Mouse (Mus musculus) ES-Bruce4 (cell line): ENCODE data around the gene B230307C23Rik. TPM values are rescaled to one million over a fixed set of nuclear protein-coding genes. Genes with fewer than 3 reads are reported as not detected.
A peak's percentile ranks its signal among the peaks of the same experiment; 100 is the strongest.
"Not testable (repeated sequence)": the region's sequence is repeated elsewhere in the genome, so short reads cannot be mapped to it uniquely, and the experiment has no call there.

ENCODE experiments used
- H3K27ac ChIP-seq: 2 replicates; pipeline ENCODE4 v1.5.1; 2012; ENCODE audit warnings: low read length, inconsistent platforms; ENCODE audit not compliant: insufficient read depth
- H3K27me3 ChIP-seq: 2 replicates; pipeline ENCODE4 v1.6.1; 2012; ENCODE audit warnings: mild to moderate bottlenecking, low read length, inconsistent platforms; ENCODE audit not compliant: control insufficient read depth, poor library complexity, insufficient read depth, severe bottlenecking
- H3K36me3 ChIP-seq: 2 replicates; pipeline ENCODE4 v1.6.1; 2012; ENCODE audit warnings: inconsistent platforms, mild to moderate bottlenecking, low read length, moderate library complexity; ENCODE audit not compliant: control insufficient read depth, poor library complexity, insufficient read depth, severe bottlenecking
- H3K4me1 ChIP-seq: one replicate; pipeline ENCODE4 v1.8.1; 2011; ENCODE audit warnings: low read length; ENCODE audit not compliant: control insufficient read depth, insufficient read depth
- H3K4me3 ChIP-seq: 2 replicates; pipeline ENCODE4 v1.5.1; 2011; ENCODE audit warnings: low read depth, mild to moderate bottlenecking, low read length
- H3K9ac ChIP-seq: 2 replicates; pipeline ENCODE4 v1.6.1; 2012; ENCODE audit warnings: low read depth, mild to moderate bottlenecking, inconsistent platforms; ENCODE audit not compliant: poor library complexity, severe bottlenecking
- H3K9me3 ChIP-seq: replicated peaks from 2 replicates; pipeline ENCODE4 v1.6.1; 2012; ENCODE audit warnings: mild to moderate bottlenecking, low read length, inconsistent platforms; ENCODE audit not compliant: control insufficient read depth, poor library complexity, insufficient read depth, severe bottlenecking
- CTCF ChIP-seq: IDR thresholded peaks from one replicate; pipeline ENCODE4 v1.8.1; 2011; ENCODE audit warnings: low read depth, low read length
- EP300 ChIP-seq: IDR thresholded peaks from 2 replicates; pipeline ENCODE4 v1.6.1; 2011; ENCODE audit warnings: low read depth, low read length; ENCODE audit not compliant: insufficient read depth
- POLR2A ChIP-seq: IDR thresholded peaks from one replicate; pipeline ENCODE4 v1.8.1; 2011; ENCODE audit warnings: low read length; ENCODE audit not compliant: insufficient read depth
- polyA plus RNA-seq: library from polyadenylated mRNA; stranded (reverse); fragments of >200 nt; gene quantifications from 2 replicates; pipeline ENCODE4 v1.2.4, GENCODE M21; 2011; ENCODE audit warnings: low read depth; ENCODE audit not compliant: missing spikeins, insufficient read depth, insufficient read length

B230307C23Rik gene
- polyA plus RNA-seq, 1 experiment, result 28.1 TPM

GRCm38 (mm10) chr16:97991517-97991916, 5.6 kb upstream of the B230307C23Rik start:
- Histone ChIP-seq H3K36me3 (no peaks in the 10 kb centered on the region), H3K27ac (no peak overlapping the region), H3K27me3 (no peaks in the 10 kb centered on the region; the same call in 1 of the 2 replicates), H3K4me1 (no peaks in the 10 kb centered on the region), H3K9me3 (no peaks in the 10 kb centered on the region), H3K4me3 (no peak overlapping the region), H3K9ac (no peak overlapping the region)
- TF ChIP-seq POLR2A, result no peak
- TF ChIP-seq EP300, result no peak
- no peak for TF ChIP-seq CTCF

GRCm38 (mm10) chr16:97992477-97992876, 4.6 kb upstream of the B230307C23Rik start:
- not testable (repeated sequence) for H3K4me1 ChIP-seq, H3K9me3 ChIP-seq, H3K27me3 ChIP-seq, H3K4me3 ChIP-seq, H3K27ac ChIP-seq, H3K9ac ChIP-seq, H3K36me3 ChIP-seq

- no peak for TF ChIP-seq CTCF
- TF ChIP-seq POLR2A, result no peak
- H3K36me3 ChIP-seq, result no peaks in the 10 kb centered on the region
- H3K27ac ChIP-seq, result peak overlapping the region; percentile 89
- H3K9ac ChIP-seq, result 0 out of 2 replicates have a peak overlapping the region, but pooled peaks have one; percentile 30
- H3K9me3 ChIP-seq, result 0 out of 2 replicates have a peak, but pooled peaks cover 2% of the 10 kb centered on the region
- no peaks in the 10 kb centered on the region; the same call in 1 of the 2 replicates for H3K27me3 ChIP-seq
- H3K4me1 ChIP-seq, result peaks cover 3% of the 10 kb centered on the region
- H3K4me3 ChIP-seq, result 0 out of 2 replicates have a peak overlapping the region, but pooled peaks have one; percentile 1
Measured at GRCm38 (mm10) chr16:97995849-97996615, 1.1 kb upstream of the B230307C23Rik start.

GRCm38 (mm10) chr16:97997383-97997731, 242 bp downstream of the B230307C23Rik start:
- not testable (repeated sequence) for H3K27me3 ChIP-seq, H3K27ac ChIP-seq, H3K4me1 ChIP-seq, H3K36me3 ChIP-seq, H3K9me3 ChIP-seq
- H3K9ac ChIP-seq, result peak overlapping the region; percentile 30
- peak overlapping the region; percentile 76 for H3K4me3 ChIP-seq

GRCm38 (mm10) chr16:98022081-98022480, 25.0 kb downstream of the B230307C23Rik start:
- H3K4me1 ChIP-seq, result no peaks in the 10 kb centered on the region
- no peak overlapping the region for H3K9ac ChIP-seq
- H3K36me3 ChIP-seq, result no peaks in the 10 kb centered on the region
- no peaks in the 10 kb centered on the region for H3K27me3 ChIP-seq
- H3K27ac ChIP-seq, result no peak overlapping the region
- no peak overlapping the region for H3K4me3 ChIP-seq
- TF ChIP-seq CTCF (no peak), EP300 (no peak), POLR2A (no peak)
- H3K9me3 ChIP-seq, result peaks cover 8% of the 10 kb centered on the region

GRCm38 (mm10) chr16:98022657-98023345, 25.7 kb downstream of the B230307C23Rik start:
- Histone ChIP-seq H3K9ac (no peak overlapping the region), H3K27me3 (no peaks in the 10 kb centered on the region), H3K27ac (peak overlapping the region; percentile 47; the same call in 1 of the 2 replicates), H3K9me3 (peaks cover 1% of the 10 kb centered on the region; the same call in 1 of the 2 replicates), H3K4me3 (no peak overlapping the region), H3K4me1 (no peaks in the 10 kb centered on the region), H3K36me3 (no peaks in the 10 kb centered on the region)
- TF ChIP-seq POLR2A, result no peak
- no peak for TF ChIP-seq EP300
- peak; percentile 65 for TF ChIP-seq CTCF

GRCm38 (mm10) chr16:98026186-98026585, 29.1 kb downstream of the B230307C23Rik start:
- H3K36me3 ChIP-seq, H3K4me3 ChIP-seq: not testable (repeated sequence)

More at GRCm38 (mm10) chr16:98026186-98026585, 29.1 kb downstream of the B230307C23Rik start:
- H3K4me1 ChIP-seq, H3K27me3 ChIP-seq, H3K9ac ChIP-seq, H3K9me3 ChIP-seq, H3K27ac ChIP-seq: not testable (repeated sequence)
